In the genomic region with DNA sequence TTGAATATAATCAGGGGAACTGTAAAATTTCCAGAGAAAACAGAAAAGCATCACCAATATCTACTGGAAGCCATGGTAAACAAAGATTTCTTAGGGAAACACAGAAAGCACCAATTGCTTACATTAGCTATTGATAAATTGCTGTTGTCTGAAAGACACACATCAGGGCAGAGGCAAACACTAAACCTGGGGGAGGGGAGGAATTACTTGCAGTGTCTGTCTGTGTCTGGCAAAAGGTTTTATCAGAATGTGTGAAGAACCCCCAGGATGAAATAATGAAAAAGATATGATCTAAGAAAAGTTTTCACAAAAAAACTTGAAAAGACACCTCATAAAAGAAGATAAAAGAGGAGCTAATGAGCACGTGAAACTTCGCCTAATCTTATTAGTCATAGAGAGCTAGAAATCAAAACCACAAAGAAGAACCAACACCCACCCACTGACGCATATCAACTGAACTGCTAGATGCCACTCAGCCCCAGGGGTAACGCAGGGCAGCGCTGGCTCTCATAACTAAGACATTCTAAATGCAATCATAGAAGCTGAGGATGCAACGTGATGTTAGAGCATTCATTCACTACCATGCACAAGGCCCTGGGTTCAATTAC, we compare ENCODE assay signal across 17 mouse cellular contexts.
DNase-seq lines count a peak whose midpoint lies in the region; ATAC-seq and TF ChIP-seq lines count a peak whose summit lies in the region.
"Had no signal": no experiment of that assay in that cellular context is flagged by ENCODE, and none has a peak within 500 bp of the region (broad histone marks: within the 10 kb centered on the region; RNA-seq: fewer than 3 reads in every experiment).

No protein-coding gene starts in this region.

- TF ChIP-seq EP300 in CH12.LX (IDR thresholded peaks at IDR 0.05; ENCODE audit: low read length) = 0 out of 2 replicates have a peak, but pooled peaks have one; percentile 25

- no peaks in the 10 kb centered on the region for H3K9me3 ChIP-seq in CH12.LX (replicated peaks; ENCODE audit: low read length)
- H3K9me3 ChIP-seq: heart, embryonic 12.5 days; hindbrain, embryonic 10.5 days; limb, embryonic 15.5 days had no signal

- 48% methylated on average over 6 of the region's 6 CpGs for WGBS in lung, adult 2 months

- in situ Hi-C loops in CH12.LX (cut with MboI; ENCODE audit: low pct_ligation_motif_present, low pct_unique_long_range_greater_than_20kb, low sequenced_read_pairs) = no loop called here

- no peaks in the 10 kb centered on the region for H3K36me3 ChIP-seq in CH12.LX (replicated peaks in 1 of 2; ENCODE audit: control insufficient read depth in 1 of 2, insufficient read depth in 1 of 2, low read length in 1 of 2)
- H3K36me3 ChIP-seq: heart, embryonic 12.5 days; hindbrain, embryonic 10.5 days; limb, embryonic 15.5 days had no signal

- no peaks in the 10 kb centered on the region for H3K79me2 ChIP-seq in CH12.LX (replicated peaks; ENCODE audit: control insufficient read depth, extremely low read depth, insufficient read depth, poor library complexity, severe bottlenecking)

- no peaks in the 10 kb centered on the region for H3K4me1 ChIP-seq in lung, adult 2 months (ENCODE audit: control insufficient read depth, insufficient read depth, low read length)
- H3K4me1 ChIP-seq in CH12.LX (ENCODE audit: control insufficient read depth in 1 of 2, insufficient read depth in 2 of 2) = peaks cover 6 to 35% of the 10 kb centered on the region in 2 experiments
- H3K4me1 ChIP-seq: heart, embryonic 12.5 days had no signal

- dilution Hi-C loops in CH12.LX (cut with MboI; ENCODE audit: extremely low pct_ligation_motif_present, extremely low pct_unique_long_range_greater_than_20kb, low sequenced_read_pairs) = no loop called here

- DNase-seq in lung, postnatal 10 days = peak; percentile 19
- no peak for DNase-seq in lung, adult 2 months
- peak; percentile 49 for DNase-seq in CH12.LX (ENCODE audit: extremely low read depth)
- DNase-seq in natural killer cell, adult 2 months (ENCODE audit: low spot score in 2 of 2) = peak; percentile 68 to 79
- no peak for DNase-seq in layer of hippocampus, adult 9-11 months
- no peak for DNase-seq in adrenal gland, postnatal 10 days
- DNase-seq in layer of hippocampus, postnatal 25 days (ENCODE audit: extremely low spot score in 1 of 2, low spot score in 1 of 2) = no peak
- DNase-seq: cerebellum, adult 11-12 months; gastrocnemius, postnatal 14 days; kidney, postnatal 14 days; right cerebral cortex, postnatal 14 days had no signal

- no peak for TF ChIP-seq POLR2A in lung, adult 2 months (IDR thresholded peaks at IDR 0.05; ENCODE audit: borderline replicate concordance, extremely low read depth, low read depth, low read length)
- no peak for TF ChIP-seq POLR2A in CH12.LX (IDR thresholded peaks at IDR 0.05; ENCODE audit: low read depth, low read length)

- TF ChIP-seq RAD21 in CH12.LX (IDR thresholded peaks at IDR 0.05; ENCODE audit: low read depth, low read length) = no peak

- ATAC-seq in granulocyte monocyte progenitor cell, adult 5-6 weeks (replicated peaks; ENCODE audit: poor library complexity, severe bottlenecking) = peak; percentile 29
- ATAC-seq: forebrain, embryonic 16.5 days; intestine, embryonic 16.5 days had no signal

- H3K27me3 ChIP-seq in CH12.LX (replicated peaks) = peaks cover 3% of the 10 kb centered on the region
- H3K27me3 ChIP-seq: heart, embryonic 12.5 days; limb, embryonic 15.5 days had no signal

- no peak overlapping the region for H3K9ac ChIP-seq in CH12.LX (ENCODE audit: insufficient read depth, low read depth)
- H3K9ac ChIP-seq: heart, embryonic 12.5 days; limb, embryonic 15.5 days had no signal

- H3K4me3 ChIP-seq in lung, adult 2 months (replicated peaks; ENCODE audit: extremely low read depth, low read depth, low read length) = no peak overlapping the region
- H3K4me3 ChIP-seq in CH12.LX (replicated peaks in 1 of 3; ENCODE audit: low read depth in 2 of 3, low read length in 2 of 3, poor library complexity in 1 of 3) = no peak overlapping the region
- H3K4me3 ChIP-seq: heart, embryonic 12.5 days; hindbrain, embryonic 10.5 days; limb, embryonic 15.5 days had no signal

- no peak overlapping the region for H3K4me2 ChIP-seq in CH12.LX (ENCODE audit: insufficient read depth, low read depth, poor library complexity, severe bottlenecking)
- H3K4me2 ChIP-seq: heart, embryonic 12.5 days; limb, embryonic 15.5 days had no signal

- TF ChIP-seq CTCF in lung, adult 2 months (IDR thresholded peaks at IDR 0.05; ENCODE audit: insufficient read depth, low read length) = no peak
- no peak for TF ChIP-seq CTCF in CH12.LX (conservative IDR thresholded peaks at IDR 0.05 in 1 of 2, IDR thresholded peaks at IDR 0.05 in 1 of 2; ENCODE audit: low read depth in 2 of 2, low read length in 2 of 2)

- H3K27ac ChIP-seq in CH12.LX (ENCODE audit: insufficient read depth, low read depth) = no peak overlapping the region
- H3K27ac ChIP-seq: hindbrain, embryonic 10.5 days; limb, embryonic 15.5 days had no signal

TF ChIP-seq in CH12.LX, 34 proteins besides CTCF, POLR2A, EP300 and RAD21:
- TF ChIP-seq BHLHE40 (IDR thresholded peaks at IDR 0.05; ENCODE audit: low read depth, low read length) = peak; percentile 50; the same call in 1 of the 2 replicates
- TF ChIP-seq MYC (IDR thresholded peaks at IDR 0.05; ENCODE audit: low read depth, low read length) = no peak

Comparison
In these comparisons a context has a peak if more than half of its experiments do, and no peak if none do; other contexts are left out.
1. DNase-seq: peak in lung, postnatal 10 days (single experiment), CH12.LX (single experiment) and natural killer cell, adult 2 months (2 of 2); none in lung, adult 2 months (single experiment), layer of hippocampus, adult 9-11 months (single experiment), adrenal gland, postnatal 10 days (single experiment) and layer of hippocampus, postnatal 25 days (0 of 2).